8 mouse cellular contexts compared by ENCODE assay signal in the genomic region with DNA sequence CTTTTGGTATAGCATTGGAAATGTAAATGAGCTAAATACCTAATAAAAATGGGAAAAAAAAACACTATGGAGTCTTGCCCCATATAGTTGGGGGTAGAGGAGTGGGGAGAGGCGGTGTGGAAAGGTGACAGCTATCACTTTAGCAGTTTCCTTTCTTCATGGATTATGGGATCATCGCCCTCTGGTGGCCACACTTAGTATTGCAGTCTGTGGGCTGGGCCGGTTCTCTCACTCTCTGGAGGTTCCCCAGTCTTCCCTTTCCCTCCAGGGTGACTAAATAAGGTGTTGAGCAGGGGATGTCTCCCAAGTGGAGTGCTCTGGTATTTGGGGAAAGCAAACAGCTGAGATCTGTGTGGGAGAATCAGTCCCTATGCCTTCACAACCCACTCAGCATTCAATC. TPM values are rescaled to one million over a fixed set of nuclear protein-coding genes. Genes with fewer than 3 reads are reported as not detected.
DNase-seq lines count a peak whose midpoint lies in the region; ATAC-seq lines count a peak whose summit lies in the region.

No protein-coding gene starts in this region.

- no peaks in the 10 kb centered on the region for H3K27me3 ChIP-seq in kidney, embryonic 15.5 days
- no peaks in the 10 kb centered on the region for H3K27me3 ChIP-seq in stomach, embryonic 14.5 days (ENCODE audit: control insufficient read depth, insufficient read depth, low read length)

- no peaks in the 10 kb centered on the region for H3K9me3 ChIP-seq in kidney, embryonic 15.5 days (replicated peaks)
- H3K9me3 ChIP-seq in stomach, embryonic 14.5 days (ENCODE audit: control insufficient read depth, low read depth, low read length) = no peaks in the 10 kb centered on the region

- DNase-seq in kidney, adult 11 months = peak; percentile 44
- DNase-seq in cerebellum, adult 8-10 months = peak; percentile 70
- peak; percentile 83 for DNase-seq in induced T-regulatory cell, adult 2 months (ENCODE audit: low read depth)
- DNase-seq in left cerebral cortex, postnatal 14 days (ENCODE audit: low spot score in 2 of 2) = peak; percentile 78 to 86

- no peak overlapping the region for H3K4me3 ChIP-seq in kidney, embryonic 15.5 days (replicated peaks)
- no peak overlapping the region for H3K4me3 ChIP-seq in stomach, embryonic 14.5 days (ENCODE audit: low read depth, low read length)

- no peak overlapping the region for H3K27ac ChIP-seq in kidney, embryonic 15.5 days
- H3K27ac ChIP-seq in stomach, embryonic 14.5 days (ENCODE audit: low read length) = no peak overlapping the region

- 12% methylated on average over 3 of the region's 3 CpGs for WGBS in kidney, embryonic 15.5 days
- 4% methylated on average over 3 of the region's 3 CpGs for WGBS in stomach, embryonic 14.5 days

- ATAC-seq in kidney, embryonic 15.5 days (replicated peaks; ENCODE audit: low FRiP score) = no peak
- ATAC-seq in frontal cortex, adult (ENCODE audit: low TSS enrichment) = peak; percentile 67
- peak; percentile 87 for ATAC-seq in monocyte, adult 5-6 weeks (replicated peaks; ENCODE audit: insufficient number of reproducible peaks, low FRiP score, low TSS enrichment, poor library complexity, severe bottlenecking)
- ATAC-seq in stomach, embryonic 14.5 days (ENCODE audit: insufficient number of reproducible peaks, insufficient read depth, low FRiP score, low read depth) = 0 out of 2 replicates have a peak, but pooled peaks have one; percentile 42

- no peaks in the 10 kb centered on the region for H3K36me3 ChIP-seq in kidney, embryonic 15.5 days
- H3K36me3 ChIP-seq in stomach, embryonic 14.5 days (ENCODE audit: control insufficient read depth, insufficient read depth, low read length) = no peaks in the 10 kb centered on the region

- H3K4me2 ChIP-seq in kidney, embryonic 15.5 days = no peak overlapping the region
- no peak overlapping the region for H3K4me2 ChIP-seq in stomach, embryonic 14.5 days (replicated peaks; ENCODE audit: low read depth, low read length)

- H3K9ac ChIP-seq in kidney, embryonic 15.5 days = no peak overlapping the region
- no peak overlapping the region for H3K9ac ChIP-seq in stomach, embryonic 14.5 days (replicated peaks; ENCODE audit: low read depth, low read length)

- H3K4me1 ChIP-seq in kidney, embryonic 15.5 days = no peaks in the 10 kb centered on the region
- H3K4me1 ChIP-seq in stomach, embryonic 14.5 days (ENCODE audit: control insufficient read depth, insufficient read depth, low read length) = no peaks in the 10 kb centered on the region

- intact Hi-C loops in left cerebral cortex, postnatal 14 days (cut with DNase I) = loop anchor here (5.0 kb wide), 1 partner anchor 293 kb away; no protein-coding TSS in a partner anchor

RNA-seq across cellular contexts. Expression of a gene that starts 33.1 kb away (rescaled TPM):
- polyA plus RNA-seq in kidney, embryonic 15.5 days (2015; fragmentation: Nextera tagmentation; extraction: Ambion mirVana) = 28.7 and 28.8 TPM in 2 replicates
- total RNA-seq in left cerebral cortex, postnatal 14 days (2021) = 10 to 100 TPM; 52.9 to 60.3 TPM
- total RNA-seq in monocyte, adult 5-6 weeks (2017) = 21.9 to 28.7 TPM (median 25.8 TPM) in 3 replicates
- 9.3 and 12.3 TPM in 2 replicates for polyA plus RNA-seq in stomach, embryonic 14.5 days (2014; fragmentation: Nextera tagmentation; extraction: Ambion mirVana)
